Mouse (Mus musculus) v-Abl transformed pro-B cells (cell line): ENCODE data around the gene Ppia.
"Not testable (repeated sequence)": the region's sequence is repeated elsewhere in the genome, so short reads cannot be mapped to it uniquely, and the experiment has no call there.

Source experiments
- in situ Hi-C, 2 experiments: fragments of 400-800 bp; cut with MboI; formaldehyde crosslinking; loops; one replicate each; pipeline ENCODE4 v1.15.1; 2025; ENCODE audit not compliant: unreplicated experiment in 2 of 2

The Ppia gene

DNA sequence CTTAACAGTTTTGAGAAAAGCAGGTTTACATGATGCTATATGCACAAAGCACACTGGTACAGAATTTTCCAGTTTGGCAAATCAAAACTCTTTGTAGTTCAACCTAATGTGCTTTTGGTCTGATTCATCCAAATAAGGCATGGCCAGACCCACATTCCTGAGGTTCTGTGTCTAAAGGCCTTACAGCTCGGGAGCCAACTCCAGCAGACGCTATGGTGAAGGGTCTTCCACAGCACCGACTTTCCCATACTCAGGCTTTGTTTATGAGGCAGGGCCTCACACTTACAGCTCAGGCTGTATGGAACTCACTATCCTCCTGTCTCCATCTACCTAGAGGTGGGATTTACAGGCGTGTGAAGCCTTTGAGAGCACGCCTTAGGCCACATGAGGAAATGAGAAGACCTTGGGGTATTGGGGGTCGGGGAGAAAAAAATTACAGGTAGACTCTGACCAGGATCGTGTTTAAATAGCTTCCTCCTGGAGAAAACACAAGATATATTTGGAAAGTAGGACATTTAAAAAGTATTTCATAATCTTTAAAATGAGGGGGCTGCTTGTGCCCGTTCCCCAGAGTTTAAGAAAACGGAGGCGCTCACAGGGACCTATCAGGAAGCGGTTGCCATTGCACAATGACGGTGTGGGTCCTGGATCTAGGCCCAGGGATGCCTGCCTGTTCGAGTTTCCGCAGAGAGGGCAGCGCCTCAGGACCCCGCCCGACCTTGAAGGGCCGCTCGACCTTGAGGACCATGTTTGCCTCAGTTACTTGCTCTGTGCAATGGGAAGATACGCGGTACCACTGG, at the start of gene Ppia:
TSS of gene Ppia (plus strand) at position 693 of the 800 bp plus-strand sequence.
- in situ Hi-C loops, result loop anchor here in 1 of 2 experiments (5.0 to 10.0 kb wide), 2 partner anchors 107 to 420 kb away; partner anchors contain the start of gene Myo1g

DNA sequence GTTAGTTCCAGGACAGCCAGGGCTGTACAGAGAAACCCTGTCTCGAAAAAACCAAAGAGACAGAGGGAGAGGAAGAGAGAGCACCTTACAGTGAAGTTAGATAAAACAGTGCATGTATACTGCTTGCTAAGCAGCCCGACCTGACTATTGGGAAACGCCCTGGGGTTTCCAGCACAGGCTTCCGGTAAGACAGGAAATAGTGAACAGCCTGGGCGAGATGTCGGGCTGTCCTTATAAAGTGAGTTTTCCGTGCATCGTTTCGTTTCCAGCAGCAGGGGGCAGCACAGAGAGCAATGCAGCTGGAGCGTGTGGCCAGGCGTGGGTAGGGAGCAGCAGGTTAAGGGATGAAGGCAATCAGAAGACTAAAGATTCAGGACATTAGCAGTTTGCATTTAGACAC, 49.4 kb upstream of the Ppia start:
- in situ Hi-C loops, result no loop called here

DNA sequence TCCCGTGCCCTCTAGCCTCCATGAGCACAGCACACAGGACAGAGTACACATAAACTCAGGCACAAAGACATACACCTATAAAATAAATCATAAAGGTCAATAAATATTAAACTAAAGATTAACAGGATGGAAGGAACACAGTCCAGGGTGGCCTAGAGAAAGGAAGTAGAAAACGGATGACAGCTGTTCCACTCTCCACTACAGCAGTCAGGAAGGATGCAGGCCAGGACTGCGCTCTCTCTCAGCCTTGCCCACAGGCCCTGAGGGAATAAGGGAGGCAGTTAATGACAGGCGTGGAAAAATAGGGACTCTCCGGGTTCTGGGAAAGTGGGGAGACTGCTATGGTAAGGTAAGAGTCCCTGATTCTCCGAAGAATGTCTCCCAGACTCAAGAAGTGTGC, 48.8 kb upstream of the Ppia start:
- in situ Hi-C loops, result no loop called here

DNA sequence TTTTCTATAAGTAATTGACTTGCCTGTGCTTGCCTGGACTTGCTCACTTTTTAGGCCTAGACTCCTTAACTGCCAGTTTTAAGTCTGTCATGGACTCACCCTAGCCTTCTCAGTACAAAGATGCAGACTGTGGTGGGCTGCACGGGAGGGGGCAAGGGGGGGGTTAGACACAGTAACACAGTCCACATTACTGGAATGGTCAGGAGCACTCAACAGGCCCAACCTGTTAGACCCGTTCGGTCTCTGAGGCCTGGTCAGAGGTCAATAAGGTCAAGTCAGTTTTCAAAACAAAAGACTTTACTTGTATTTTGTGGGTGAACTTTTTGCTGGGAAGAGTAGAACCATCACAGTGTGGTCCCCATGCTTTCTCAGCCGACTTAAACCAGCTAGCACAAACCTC, 48.1 kb upstream of the Ppia start:
- in situ Hi-C loops, result no loop called here

DNA sequence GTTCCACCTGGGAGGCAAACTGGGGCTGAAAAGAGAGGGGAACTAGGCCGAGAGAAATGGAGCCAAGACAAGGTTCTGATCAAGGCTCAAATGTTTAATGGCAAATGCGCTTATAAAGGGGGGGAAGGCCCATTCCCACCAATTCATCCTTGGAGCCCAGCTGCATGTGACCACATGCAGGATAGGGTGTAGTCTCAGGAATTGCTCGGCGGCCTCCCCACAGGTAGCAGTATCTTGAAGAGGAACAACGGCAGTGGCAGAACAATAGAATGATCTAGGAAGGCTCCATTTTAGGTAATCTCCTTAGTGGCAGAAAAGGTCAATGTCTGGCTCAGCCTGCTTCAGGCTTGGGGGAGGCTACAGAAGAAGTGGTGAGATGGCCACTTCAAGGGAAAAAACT, 47.3 kb upstream of the Ppia start:
- in situ Hi-C loops, result not testable (repeated sequence)

DNA sequence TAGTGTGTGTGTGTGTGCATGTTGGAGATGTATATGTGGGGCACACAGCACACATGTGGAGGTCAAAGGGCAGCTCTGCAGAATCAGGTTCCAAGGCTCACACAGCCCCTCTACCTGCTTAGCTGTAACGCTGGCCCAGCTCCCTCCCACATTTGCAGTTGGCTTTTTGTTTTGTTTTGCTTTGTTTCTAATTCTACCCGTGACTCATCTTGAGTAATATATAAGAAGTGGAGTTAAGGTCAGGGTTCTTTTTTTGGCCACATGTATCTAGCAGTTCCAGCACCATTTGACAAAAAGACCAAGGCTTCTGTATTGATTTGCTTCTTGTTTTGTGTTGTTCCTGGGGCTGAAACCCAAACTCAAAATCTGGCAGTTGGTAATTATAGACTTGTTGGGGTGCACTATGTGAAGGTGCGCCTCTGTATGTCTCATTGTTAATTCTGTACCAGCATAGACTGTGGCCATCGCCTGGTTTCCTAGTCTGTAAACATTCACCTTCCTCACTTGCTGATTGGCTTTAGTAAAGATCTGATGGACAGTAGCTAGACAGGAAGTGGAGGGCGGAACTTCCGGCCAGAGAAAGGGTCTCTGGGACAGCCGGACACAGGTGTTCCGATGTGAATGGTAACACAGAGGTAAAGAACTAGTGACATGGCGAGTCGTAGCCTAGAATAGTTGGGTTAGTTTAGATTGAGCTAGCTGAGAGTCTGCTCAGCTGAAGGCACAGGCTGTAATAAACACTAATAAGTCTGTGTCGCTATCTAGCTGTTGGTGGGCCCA, 43.7 kb upstream of the Ppia start:
- in situ Hi-C loops, result no loop called here

DNA sequence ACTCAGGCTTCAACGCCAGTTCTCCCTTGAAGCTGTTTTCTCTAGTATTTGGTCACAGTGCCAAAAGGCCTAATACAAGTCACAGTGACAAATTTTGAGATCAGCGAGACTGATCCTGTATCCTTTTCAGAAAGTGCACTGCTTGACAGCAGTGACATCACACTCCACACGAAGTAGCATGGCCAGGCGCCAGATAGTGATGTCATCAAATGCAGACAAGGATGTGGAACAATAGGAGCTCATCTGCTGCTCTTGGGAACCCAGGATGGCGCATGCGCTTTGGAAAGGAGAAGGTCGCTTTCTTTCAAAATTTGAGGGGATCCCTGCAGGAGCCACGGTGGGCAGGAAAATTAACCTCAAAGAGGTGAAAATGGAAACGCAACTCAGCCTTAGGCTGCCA, 42.5 kb upstream of the Ppia start:
- in situ Hi-C loops, result no loop called here

DNA sequence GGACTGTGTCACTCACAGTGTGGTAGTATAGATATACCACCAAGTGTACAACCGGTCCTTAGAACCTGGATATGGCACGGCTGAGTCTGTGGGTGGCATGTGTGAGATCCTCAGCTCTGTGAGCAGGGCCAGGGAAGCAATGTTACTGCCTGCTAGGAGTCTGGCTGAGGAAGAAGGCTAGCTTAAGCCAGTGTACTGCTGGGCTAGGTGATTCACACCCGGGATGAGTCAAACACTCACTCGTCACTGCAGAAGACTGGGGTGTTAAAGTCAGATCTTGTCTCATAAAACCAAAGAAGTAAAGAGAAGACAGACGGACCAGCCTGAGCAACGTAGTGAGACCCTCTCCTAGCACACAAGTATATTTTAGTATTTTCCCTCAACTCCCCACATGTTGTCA, 34.3 kb upstream of the Ppia start:
- in situ Hi-C loops, result no loop called here

DNA sequence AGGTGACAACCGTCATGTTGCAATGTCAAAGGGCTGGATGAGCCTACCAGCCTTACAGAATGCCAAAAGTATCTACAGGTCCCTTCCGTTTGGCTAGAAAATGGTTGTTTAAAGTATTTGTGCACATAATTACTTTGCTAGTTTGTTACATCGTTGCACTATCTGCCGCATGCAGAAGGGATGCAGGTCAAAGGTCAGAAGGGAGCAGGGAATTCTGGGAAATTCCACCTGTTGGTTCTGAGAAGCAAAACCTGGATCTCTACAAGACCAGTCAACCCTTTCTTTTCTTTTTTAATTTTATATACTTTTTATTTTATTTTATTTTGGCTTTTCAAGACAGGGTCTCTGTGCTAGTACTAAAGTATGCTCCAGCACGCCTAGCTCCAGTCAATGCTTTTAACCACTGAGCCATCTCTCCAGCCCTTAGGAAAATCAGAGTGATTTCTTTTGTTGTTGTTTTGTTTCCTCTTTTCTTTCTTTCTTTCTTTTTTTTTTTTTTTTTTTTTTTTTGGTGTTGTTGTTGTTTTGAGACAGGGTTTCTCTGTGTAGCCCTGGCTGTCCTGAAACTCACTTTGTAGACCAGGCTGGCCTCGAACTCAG, 27.0 kb upstream of the Ppia start:
- in situ Hi-C loops, result no loop called here

DNA sequence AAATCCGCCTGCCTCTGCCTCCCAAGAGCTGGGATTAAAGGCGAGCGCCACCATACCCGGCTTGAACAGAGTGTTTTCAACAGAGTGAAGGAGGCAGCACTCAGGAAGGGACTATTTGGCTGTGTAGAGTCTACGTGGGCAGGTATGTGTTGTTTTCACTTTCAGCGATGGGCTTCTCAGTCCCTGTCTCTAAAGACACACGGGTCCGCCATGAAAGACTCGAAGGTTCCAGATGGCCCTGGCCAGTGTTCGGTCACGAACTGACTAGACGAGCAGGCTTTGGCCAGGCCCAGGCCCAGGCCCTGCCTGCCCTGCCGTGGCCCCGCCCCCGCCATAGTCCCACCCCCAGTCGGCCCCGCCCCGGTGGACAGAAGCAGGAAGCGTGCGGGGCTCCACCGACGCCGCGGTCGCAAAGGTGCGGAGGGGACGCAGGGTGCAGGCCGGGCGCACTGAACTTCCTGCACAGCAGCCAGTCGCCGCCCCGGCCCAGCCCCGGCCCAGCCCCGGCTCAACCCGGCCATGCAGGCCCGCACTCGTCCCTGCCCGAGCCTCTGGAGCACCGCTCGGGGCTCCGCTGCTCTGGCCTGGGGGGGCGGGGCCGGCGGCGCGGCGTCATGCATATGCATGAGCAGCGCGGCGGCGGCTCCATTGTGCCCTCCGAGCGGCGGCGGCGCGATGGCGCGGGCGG, 26.4 kb upstream of the Ppia start, which contains the start of gene Zmiz2:
TSS of gene Zmiz2 (plus strand) at position 349 of the 688 bp plus-strand sequence.
- in situ Hi-C loops, result no loop called here

DNA sequence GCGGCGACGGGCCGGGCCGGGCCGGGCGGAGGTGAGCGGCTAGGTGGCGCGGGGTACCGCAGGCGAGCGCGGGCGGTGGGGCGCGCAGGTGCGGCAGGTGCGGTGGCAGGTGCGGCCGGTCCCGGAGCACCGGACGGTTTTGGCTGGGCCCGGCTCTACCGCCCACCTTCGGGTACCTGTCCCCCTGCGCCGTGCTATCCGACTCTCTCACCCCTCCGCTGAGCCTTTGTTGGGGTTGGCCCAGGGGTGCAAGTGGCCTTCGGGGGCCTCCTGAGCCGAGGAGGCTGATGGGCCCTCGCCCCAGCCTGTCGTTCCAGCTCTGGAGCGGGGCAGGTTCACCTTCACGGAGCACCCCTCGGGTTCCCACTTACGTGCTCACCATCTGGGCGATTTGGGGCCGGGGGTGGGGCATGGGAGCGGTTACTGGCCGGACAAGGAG, 25.7 kb upstream of the Ppia start:
- in situ Hi-C loops, result no loop called here

DNA sequence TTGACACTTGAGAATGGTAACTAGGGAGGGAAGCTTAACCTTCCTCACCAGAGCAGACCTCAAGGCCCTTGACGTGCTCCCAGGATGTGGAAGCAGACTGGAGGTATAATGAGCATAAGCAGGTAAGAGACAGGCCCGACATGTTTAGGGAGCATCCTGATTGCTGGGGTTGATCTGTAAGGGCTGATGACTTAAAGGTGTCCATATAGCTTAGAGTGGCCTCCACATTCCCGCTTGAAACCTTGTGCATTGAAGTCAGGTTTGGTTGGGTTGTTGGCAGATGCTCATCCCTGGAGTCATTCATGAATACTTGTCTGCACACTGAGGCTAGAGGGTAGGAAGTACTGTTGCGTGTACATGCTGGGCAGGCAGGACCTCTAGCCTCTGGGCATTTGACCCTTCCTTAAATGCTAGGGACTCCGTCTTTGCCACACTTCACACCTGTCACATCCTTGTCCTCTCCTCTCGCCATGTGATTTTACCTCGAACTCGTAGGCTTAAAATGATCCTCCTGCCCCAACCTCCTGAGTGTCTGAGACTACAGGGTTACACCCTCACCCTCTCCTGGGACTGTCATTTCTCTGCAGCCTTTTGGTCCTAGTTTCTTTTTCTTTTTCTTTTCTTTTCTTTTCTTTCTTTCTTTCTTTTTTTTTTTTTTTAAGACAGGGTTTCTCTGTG, 24.7 kb upstream of the Ppia start:
- in situ Hi-C loops, result no loop called here

DNA sequence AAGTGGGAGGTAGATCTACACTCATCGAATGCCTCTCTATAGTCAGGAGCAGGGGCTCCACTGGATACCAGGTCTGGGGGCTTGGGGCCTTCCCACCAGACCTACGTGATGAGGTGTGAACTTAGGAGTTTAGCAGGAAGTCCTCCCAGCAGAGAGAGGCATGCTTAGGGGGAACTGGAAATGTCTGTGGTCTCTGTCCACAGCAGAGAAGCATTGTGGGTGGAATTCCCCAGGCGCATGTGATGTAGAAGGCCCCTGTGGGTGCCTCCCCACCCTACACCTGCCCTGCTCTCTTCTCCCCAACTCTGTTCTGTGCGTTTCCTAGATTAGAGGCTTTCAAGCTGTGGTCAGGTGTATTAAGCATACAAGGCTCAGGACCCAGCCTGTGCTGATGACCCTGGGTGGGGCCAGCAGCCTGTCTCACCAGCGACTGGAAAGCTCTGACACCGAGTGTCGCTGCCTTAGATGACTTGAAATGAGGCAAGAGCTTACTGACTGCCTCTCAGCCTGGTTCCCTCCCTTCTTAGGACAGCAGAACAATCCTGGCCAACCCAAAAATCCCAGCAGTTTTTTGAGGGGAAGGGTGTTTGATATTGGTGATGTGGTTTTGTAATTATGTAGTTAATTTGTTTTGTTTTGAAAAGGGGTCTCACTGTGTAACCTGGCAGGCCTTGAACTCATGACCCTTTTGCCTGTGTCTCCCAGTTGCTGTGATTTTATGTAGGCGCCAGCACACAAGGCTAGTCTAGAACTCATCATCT, 23.5 kb upstream of the Ppia start:
- in situ Hi-C loops, result no loop called here

DNA sequence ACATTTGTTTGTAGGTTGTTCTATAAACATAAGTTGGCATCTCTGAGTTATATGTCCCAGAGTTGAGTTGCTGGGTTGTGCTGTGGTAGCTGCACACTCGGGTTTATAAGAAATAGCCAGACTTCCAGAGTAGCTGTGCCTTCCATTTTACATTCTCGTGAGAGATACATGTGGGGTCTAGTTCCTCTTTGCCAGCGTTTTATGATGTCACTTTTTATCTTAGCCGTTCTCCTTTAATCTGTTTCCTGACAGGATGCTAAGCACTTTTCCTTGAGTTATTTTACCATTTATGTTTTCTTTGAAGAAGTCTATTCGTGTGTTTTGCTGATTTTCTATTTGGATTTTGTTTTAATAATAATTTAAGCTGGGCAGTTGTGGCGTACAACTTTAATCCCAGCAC, 22.4 kb upstream of the Ppia start:
- in situ Hi-C loops, result no loop called here

DNA sequence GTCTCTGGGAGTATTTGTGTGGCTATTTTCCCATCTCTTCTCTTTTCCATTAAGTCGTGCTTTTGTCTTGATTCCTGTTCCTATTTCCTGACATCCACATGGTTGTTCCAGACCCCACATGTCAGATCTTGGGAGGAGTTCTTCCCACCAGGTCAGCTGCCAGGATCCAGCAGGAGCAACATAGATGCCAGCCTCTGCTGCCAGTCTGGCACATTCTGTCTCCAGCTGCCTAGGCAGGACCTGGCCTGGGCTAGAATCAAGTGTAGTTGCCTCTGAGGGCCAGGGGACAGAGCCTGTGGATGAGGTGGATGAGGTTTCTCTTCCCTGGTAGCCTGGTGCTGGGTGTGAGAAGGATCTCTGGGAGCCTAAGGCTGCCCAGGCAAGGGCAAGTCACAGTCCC, 21.4 kb upstream of the Ppia start:
- in situ Hi-C loops, result no loop called here

DNA sequence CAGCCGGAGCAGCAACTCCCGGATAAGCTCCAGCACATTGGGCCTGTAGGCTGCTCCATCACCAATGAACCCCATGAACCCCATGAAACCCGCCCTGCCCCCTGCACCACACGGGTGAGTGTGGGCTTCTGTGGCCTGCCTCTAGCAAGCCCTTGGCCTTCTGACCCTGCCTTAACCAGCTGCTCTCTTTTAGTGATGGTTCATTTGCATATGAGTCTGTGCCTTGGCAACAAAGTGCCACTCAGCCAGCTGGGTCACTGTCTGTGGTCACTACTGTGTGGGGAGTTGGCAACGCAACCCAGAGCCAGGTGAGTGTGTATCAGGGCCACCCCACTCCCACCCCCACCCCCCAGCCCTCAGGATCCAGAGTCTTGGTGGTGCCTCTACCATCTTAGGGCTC, 19.7 kb upstream of the Ppia start:
- in situ Hi-C loops, result no loop called here

DNA sequence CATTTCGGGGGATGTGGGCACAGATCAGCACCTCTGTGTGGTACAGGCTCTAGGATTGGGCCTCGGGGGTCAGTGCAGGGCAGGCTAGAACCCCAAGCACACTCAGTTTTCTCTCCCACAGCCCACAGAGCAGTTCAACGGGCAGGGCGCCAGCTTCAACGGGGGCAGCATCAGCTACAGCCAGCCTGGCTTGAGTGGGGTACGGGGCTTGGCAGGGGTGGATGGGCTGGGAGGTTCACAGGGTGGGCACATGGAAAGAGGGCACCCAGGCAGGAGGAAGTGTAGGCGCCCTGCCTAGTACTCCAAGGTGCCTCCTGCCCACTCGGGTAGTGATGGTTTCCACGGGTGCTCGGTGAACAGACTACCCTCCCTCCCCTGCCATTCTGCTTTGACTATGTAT, 17.1 kb upstream of the Ppia start:
- in situ Hi-C loops, result no loop called here

DNA sequence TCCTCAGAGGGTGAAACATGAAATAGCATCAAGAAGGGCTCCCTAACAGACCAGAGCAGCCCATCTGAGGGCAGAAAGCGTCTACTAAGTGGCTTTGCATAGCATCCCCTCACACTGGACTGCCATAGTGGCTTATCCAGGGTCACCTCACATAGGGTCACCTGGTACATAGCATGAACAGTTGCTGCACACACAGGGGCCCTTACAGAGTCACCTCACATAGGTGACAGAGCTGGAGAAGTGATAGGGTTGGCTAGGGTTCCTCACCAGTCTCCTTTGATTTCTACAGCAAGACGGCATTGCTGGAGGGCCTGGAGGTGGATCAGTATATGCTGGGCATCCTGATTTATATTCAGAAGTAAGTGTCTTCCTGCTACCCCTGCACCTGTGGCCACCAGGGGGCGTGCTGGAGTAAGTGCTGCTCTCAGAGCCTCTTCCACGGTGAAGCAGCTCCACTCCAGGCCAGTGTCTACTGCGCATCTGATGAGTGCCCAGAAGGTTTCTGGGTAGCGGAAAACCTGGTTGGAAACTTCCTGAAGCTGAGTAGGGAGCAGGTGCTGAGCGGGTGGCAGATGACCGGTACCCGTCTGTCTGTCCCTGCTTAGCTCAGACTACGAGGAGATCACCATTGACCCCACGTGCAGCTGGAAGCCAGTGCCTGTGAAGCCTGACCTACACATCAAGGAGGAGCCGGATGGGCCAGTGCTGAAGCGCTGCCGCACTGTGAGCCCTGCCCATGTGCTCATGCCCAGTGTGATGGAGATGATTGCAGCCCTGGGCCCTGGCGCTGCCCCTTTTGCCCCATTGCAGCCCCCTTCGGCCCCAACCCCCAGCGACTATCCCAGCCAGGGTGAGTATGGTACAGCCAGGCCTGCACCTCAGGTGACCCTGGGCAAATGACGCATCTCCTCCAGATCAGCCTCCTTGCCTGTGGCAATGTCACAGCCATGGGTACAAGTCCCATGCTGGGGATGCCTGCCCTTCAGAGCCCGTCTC, 12.4 kb upstream of the Ppia start:
- in situ Hi-C loops, result loop anchor here in 1 of 2 experiments (10.0 kb wide), 1 partner anchor 48 kb away; no protein-coding TSS in a partner anchor
